Mouse (Mus musculus) MEL (cell line): ENCODE data around the gene Wnk4. TPM values are rescaled to one million over a fixed set of nuclear protein-coding genes. Genes with fewer than 3 reads are reported as not detected.

Experiments
- DNase-seq: peaks from one replicate; pipeline ENCODE4 v3.0.0; 2011; ENCODE audit warnings: low read depth, low spot score
- H3K27ac ChIP-seq: 2 replicates; pipeline ENCODE4 v1.5.1; 2012; ENCODE audit warnings: low read depth, mild to moderate bottlenecking, control low read depth, low read length, moderate library complexity; ENCODE audit not compliant: control insufficient read depth
- H3K27me3 ChIP-seq, 2 experiments: fragments of 150-350 bp in 1 of 2; sonication (generic) in 1 of 2; 2 replicates each; pipeline ENCODE4 v1.6.1; 2012; ENCODE audit warnings: low read length in 2 of 2, mild to moderate bottlenecking in 2 of 2, improper control_type of control experiment in 1 of 2, moderate library complexity in 1 of 2; ENCODE audit not compliant: insufficient read depth in 2 of 2, control insufficient read depth in 1 of 2
- H3K36me3 ChIP-seq, 2 experiments: 2 replicates each; pipeline ENCODE4 v1.6.1; 2012 to 2014; ENCODE audit warnings: low read length in 2 of 2, improper control_type of control experiment in 1 of 2, inconsistent platforms in 1 of 2, mild to moderate bottlenecking in 1 of 2; ENCODE audit not compliant: insufficient read depth in 2 of 2, control insufficient read depth in 1 of 2
- H3K4me1 ChIP-seq, 2 experiments: fragments of 150-350 bp in 1 of 2; sonication (generic) in 1 of 2; 2 replicates each; pipeline ENCODE4 v1.6.1; 2012; ENCODE audit warnings: low read length in 2 of 2, improper control_type of control experiment in 1 of 2, mild to moderate bottlenecking in 1 of 2; ENCODE audit not compliant: insufficient read depth in 2 of 2, control insufficient read depth in 1 of 2
- H3K4me3 ChIP-seq, 2 experiments: fragments of 150-350 bp in 1 of 2; sonication (generic) in 1 of 2; 2 replicates each; pipeline ENCODE4 v1.5.1; 2012; ENCODE audit warnings: low read depth in 2 of 2, low read length in 2 of 2, mild to moderate bottlenecking in 2 of 2, moderate library complexity in 2 of 2, control low read depth in 1 of 2, improper control_type of control experiment in 1 of 2; ENCODE audit not compliant: control insufficient read depth in 1 of 2, insufficient read depth in 1 of 2
- H3K79me2 ChIP-seq: 2 replicates; pipeline ENCODE4 v1.6.1; 2012; ENCODE audit warnings: mild to moderate bottlenecking, low read length, moderate library complexity; ENCODE audit not compliant: control insufficient read depth, poor library complexity, insufficient read depth
- H3K9ac ChIP-seq: 2 replicates; pipeline ENCODE4 v1.6.1; 2012; ENCODE audit warnings: low read depth, mild to moderate bottlenecking, control low read depth, low read length, moderate library complexity; ENCODE audit not compliant: control insufficient read depth, poor library complexity, severe bottlenecking
- H3K9me3 ChIP-seq: fragments of 150-350 bp; sonication (generic); replicated peaks from 2 replicates; pipeline ENCODE4 v1.6.1; 2012; ENCODE audit warnings: mild to moderate bottlenecking, low read length, improper control_type of control experiment, moderate library complexity; ENCODE audit not compliant: insufficient read depth
- CHD1 ChIP-seq: IDR thresholded peaks from 2 replicates; pipeline ENCODE4 v1.6.1; 2012; ENCODE audit warnings: low read depth, mild to moderate bottlenecking, inconsistent platforms, low read length, improper control_type of control experiment
- CHD2 ChIP-seq: IDR thresholded peaks from 2 replicates; pipeline ENCODE4 v1.6.1; 2011; ENCODE audit warnings: low read length, improper control_type of control experiment
- CTCF ChIP-seq, 3 experiments: IDR thresholded peaks in 2 of 3; conservative IDR thresholded peaks in 1 of 3; 2 replicates each; pipeline ENCODE4 v1.5.1; 2011 to 2012; ENCODE audit warnings: low read length in 3 of 3, low read depth in 2 of 3, mild to moderate bottlenecking in 2 of 3, improper control_type of control experiment in 1 of 3, inconsistent platforms in 1 of 3, mixed read lengths in 1 of 3, moderate library complexity in 1 of 3; ENCODE audit not compliant: control insufficient read depth in 1 of 3, insufficient read depth in 1 of 3, poor library complexity in 1 of 3, severe bottlenecking in 1 of 3
- E2F4 ChIP-seq: IDR thresholded peaks from 2 replicates; pipeline ENCODE4 v1.6.1; 2011; ENCODE audit warnings: low read depth, low read length, improper control_type of control experiment, borderline replicate concordance
- ELF1 ChIP-seq: IDR thresholded peaks from 2 replicates; pipeline ENCODE4 v1.6.1; 2014; ENCODE audit warnings: low read depth, mild to moderate bottlenecking, inconsistent platforms, low read length, improper control_type of control experiment, moderate library complexity
- EP300 ChIP-seq, 2 experiments: IDR thresholded peaks; 2 replicates each; pipeline ENCODE4 v1.6.1; 2011; ENCODE audit warnings: improper control_type of control experiment in 2 of 2, low read length in 2 of 2, low read depth in 1 of 2, mild to moderate bottlenecking in 1 of 2
- ETS1 ChIP-seq: IDR thresholded peaks from 2 replicates; pipeline ENCODE4 v1.6.1; 2012; ENCODE audit warnings: low read depth, mild to moderate bottlenecking, inconsistent platforms, low read length, improper control_type of control experiment, moderate library complexity
- GABPA ChIP-seq: IDR thresholded peaks from 2 replicates; pipeline ENCODE4 v1.6.1; 2012; ENCODE audit warnings: low read depth, mild to moderate bottlenecking, inconsistent platforms, low read length, improper control_type of control experiment, moderate library complexity
- HCFC1 ChIP-seq: IDR thresholded peaks from 2 replicates; pipeline ENCODE4 v1.6.1; 2012; ENCODE audit warnings: low read depth, mild to moderate bottlenecking, inconsistent platforms, low read length, improper control_type of control experiment, moderate library complexity
- JUND ChIP-seq: IDR thresholded peaks from 2 replicates; pipeline ENCODE4 v1.6.1; 2011; ENCODE audit warnings: low read depth, mild to moderate bottlenecking, improper control_type of control experiment, low read length
- KAT2A ChIP-seq: conservative IDR thresholded peaks from 2 replicates; pipeline ENCODE4 v1.6.1; 2012; ENCODE audit warnings: low read depth, low read length, improper control_type of control experiment, inconsistent platforms
- MAFK ChIP-seq: IDR thresholded peaks from 2 replicates; pipeline ENCODE4 v1.6.1; 2011; ENCODE audit warnings: low read depth, mild to moderate bottlenecking, low read length, improper control_type of control experiment, borderline replicate concordance
- MAX ChIP-seq: IDR thresholded peaks from 2 replicates; pipeline ENCODE4 v1.6.1; 2011; ENCODE audit warnings: low read length, improper control_type of control experiment
- MAZ ChIP-seq: IDR thresholded peaks from 2 replicates; pipeline ENCODE4 v1.6.1; 2012; ENCODE audit warnings: low read depth, mild to moderate bottlenecking, inconsistent platforms, low read length, improper control_type of control experiment
- MEF2A ChIP-seq: IDR thresholded peaks from 2 replicates; pipeline ENCODE4 v1.6.1; 2014; ENCODE audit warnings: low read depth, mild to moderate bottlenecking, inconsistent platforms, low read length, improper control_type of control experiment; ENCODE audit not compliant: poor library complexity, insufficient replicate concordance, severe bottlenecking; ENCODE audit errors: extremely low read depth
- MXI1 ChIP-seq: IDR thresholded peaks from 2 replicates; pipeline ENCODE4 v1.6.1; 2011; ENCODE audit warnings: mild to moderate bottlenecking, low read depth, low read length, improper control_type of control experiment
- MYB ChIP-seq: IDR thresholded peaks from 2 replicates; pipeline ENCODE4 v1.6.1; 2011; ENCODE audit warnings: mild to moderate bottlenecking, low read depth, low read length, improper control_type of control experiment
- MYC ChIP-seq: IDR thresholded peaks from 2 replicates; pipeline ENCODE4 v1.6.1; 2011; ENCODE audit warnings: low read depth, mild to moderate bottlenecking, low read length, improper control_type of control experiment, moderate library complexity
- NELFE ChIP-seq: IDR thresholded peaks from 2 replicates; pipeline ENCODE4 v1.6.1; 2011; ENCODE audit warnings: low read depth, low read length, improper control_type of control experiment
- POLR2A ChIP-seq, 2 experiments: IDR thresholded peaks; 2 replicates each; pipeline ENCODE4 v1.6.1; 2011 to 2012; ENCODE audit warnings: low read length in 2 of 2, mild to moderate bottlenecking in 2 of 2, control low read depth in 1 of 2, improper control_type of control experiment in 1 of 2, low read depth in 1 of 2, moderate library complexity in 1 of 2; ENCODE audit not compliant: control insufficient read depth in 1 of 2, insufficient read depth in 1 of 2, poor library complexity in 1 of 2
- POLR2AphosphoS2 ChIP-seq: IDR thresholded peaks from 2 replicates; pipeline ENCODE4 v1.6.1; 2011; ENCODE audit warnings: low read length, improper control_type of control experiment
- POLR2AphosphoS5 ChIP-seq: IDR thresholded peaks from 2 replicates; pipeline ENCODE4 v1.6.1; 2012; ENCODE audit warnings: low read depth, borderline replicate concordance, mild to moderate bottlenecking, inconsistent platforms, low read length, moderate library complexity, mixed read lengths
- RAD21 ChIP-seq: IDR thresholded peaks from 2 replicates; pipeline ENCODE4 v1.6.1; 2011; ENCODE audit warnings: mild to moderate bottlenecking, low read depth, low read length, improper control_type of control experiment
- RCOR1 ChIP-seq: IDR thresholded peaks from 2 replicates; pipeline ENCODE4 v1.6.1; 2012; ENCODE audit warnings: low read depth, mild to moderate bottlenecking, inconsistent platforms, low read length, improper control_type of control experiment
- SMC3 ChIP-seq: IDR thresholded peaks from 2 replicates; pipeline ENCODE4 v1.6.1; 2011; ENCODE audit warnings: low read depth, low read length, improper control_type of control experiment
- TAL1 ChIP-seq: IDR thresholded peaks from 2 replicates; pipeline ENCODE4 v1.6.1; 2012; ENCODE audit warnings: mild to moderate bottlenecking, inconsistent platforms, low read length, moderate library complexity, mixed read lengths
- TBP ChIP-seq: IDR thresholded peaks from 2 replicates; pipeline ENCODE4 v1.8.0; 2011; ENCODE audit warnings: low read depth, low read length, improper control_type of control experiment
- TCF12 ChIP-seq: IDR thresholded peaks from 2 replicates; pipeline ENCODE4 v1.6.1; 2014; ENCODE audit warnings: low read depth, mild to moderate bottlenecking, inconsistent platforms, low read length, improper control_type of control experiment, moderate library complexity
- UBTF ChIP-seq: IDR thresholded peaks from 2 replicates; pipeline ENCODE4 v1.6.1; 2012; ENCODE audit warnings: low read depth, mild to moderate bottlenecking, inconsistent platforms, low read length, improper control_type of control experiment, moderate library complexity, borderline replicate concordance; ENCODE audit not compliant: insufficient read depth
- USF1 ChIP-seq: IDR thresholded peaks from 2 replicates; pipeline ENCODE4 v1.6.1; 2014; ENCODE audit warnings: low read depth, mild to moderate bottlenecking, inconsistent platforms, low read length, improper control_type of control experiment, moderate library complexity
- USF2 ChIP-seq, 2 experiments: IDR thresholded peaks; 2 replicates each; pipeline ENCODE4 v1.6.1; 2011 to 2012; ENCODE audit warnings: improper control_type of control experiment in 2 of 2, low read length in 2 of 2, borderline replicate concordance in 1 of 2, inconsistent platforms in 1 of 2, low read depth in 1 of 2, mild to moderate bottlenecking in 1 of 2; ENCODE audit not compliant: insufficient read depth in 1 of 2
- ZC3H11A ChIP-seq: IDR thresholded peaks from 2 replicates; pipeline ENCODE4 v1.6.1; 2012; ENCODE audit warnings: low read depth, mild to moderate bottlenecking, inconsistent platforms, low read length, improper control_type of control experiment
- ZKSCAN1 ChIP-seq: IDR thresholded peaks from 2 replicates; pipeline ENCODE4 v1.6.1; 2012; ENCODE audit warnings: low read depth, mild to moderate bottlenecking, inconsistent platforms, low read length, improper control_type of control experiment, moderate library complexity
- ZMIZ1 ChIP-seq: IDR thresholded peaks from 2 replicates; pipeline ENCODE4 v1.6.1; 2012; ENCODE audit warnings: low read depth, mild to moderate bottlenecking, inconsistent platforms, low read length, improper control_type of control experiment, moderate library complexity
- ZNF384 ChIP-seq: IDR thresholded peaks from 2 replicates; pipeline ENCODE4 v1.6.1; 2012; ENCODE audit warnings: low read depth, mild to moderate bottlenecking, inconsistent platforms, low read length, improper control_type of control experiment
- polyA plus RNA-seq, 2 experiments: library from polyadenylated mRNA; stranded (reverse) in 1 of 2; unstranded in 1 of 2; fragments of >175 nt in 1 of 2; fragments of >200 nt in 1 of 2; gene quantifications; 2 replicates each; pipeline versions ENCODE4 v1.2.1 to v1.2.4; 2012; ENCODE audit warnings: low replicate concordance in 2 of 2, low read depth in 1 of 2; ENCODE audit not compliant: insufficient read length in 2 of 2, insufficient read depth in 1 of 2, missing spikeins in 1 of 2
- total RNA-seq: library from RNA; depleted of rRNA; stranded (reverse); fragments of 300-350 nt; gene quantifications from 2 replicates; pipeline ENCODE4 v1.2.3, GENCODE M21; 2012

Wnk4 gene
- total and polyA plus RNA-seq, 3 experiments, result 0.92 to 3.4 TPM; not detected in 1

- no peaks in the 10 kb centered on the region for H3K27me3 ChIP-seq
- no peaks in the 10 kb centered on the region for H3K9me3 ChIP-seq
- H3K79me2 ChIP-seq, result peaks cover 29% of the 10 kb centered on the region
- 0 out of 2 replicates have a peak within 1 kb of the TSS, but pooled peaks have one; percentile 11 for H3K27ac ChIP-seq
- peak; percentile 98 for DNase-seq
- peaks cover 5 to 17% of the 10 kb centered on the region in 2 experiments for H3K4me1 ChIP-seq
- H3K36me3 ChIP-seq, result peaks cover 5 to 15% of the 10 kb centered on the region in 2 experiments
- H3K4me3 ChIP-seq, result peak within 1 kb of the TSS; percentile 80
- peak within 1 kb of the TSS; percentile 84 for H3K9ac ChIP-seq
- TF ChIP-seq POLR2A (IDR thresholded peaks at IDR 0.05; ENCODE audit: control insufficient read depth in 1 of 2, insufficient read depth in 1 of 2, low read depth in 1 of 2, low read length in 2 of 2, poor library complexity in 1 of 2) (peak; percentile 91 to 97), JUND (0 out of 2 replicates have a peak, but pooled peaks have one; percentile 70), TAL1 (no peak), GABPA (peak; percentile 63; the same call in 1 of the 2 replicates), MYC (no peak), NELFE (peak; percentile 96), POLR2AphosphoS2 (peak; percentile 94), TBP (peak; percentile 76), MAFK (no peak), ZMIZ1 (peak; percentile 92), ELF1 (peak; percentile 98), CHD1 (no peak), SMC3 (peak; percentile 70), ETS1 (peak; percentile 66; the same call in 1 of the 2 replicates), HCFC1 (peak; percentile 90), MAZ (peak; percentile 71; the same call in 1 of the 2 replicates), ZKSCAN1 (no peak), RCOR1 (no peak), MXI1 (peak; percentile 82), POLR2AphosphoS5 (no peak), RAD21 (peak; percentile 85), USF2 (IDR thresholded peaks at IDR 0.05; ENCODE audit: borderline replicate concordance in 1 of 2, insufficient read depth in 1 of 2, low read depth in 1 of 2, low read length in 2 of 2) (no peak), USF1 (peak; percentile 27; the same call in 1 of the 2 replicates), MAX (peak; percentile 46; the same call in 1 of the 2 replicates), MYB (no peak), EP300 (IDR thresholded peaks at IDR 0.05; ENCODE audit: low read depth in 1 of 2, low read length in 2 of 2) (no peak; a peak in 2 of 4 replicates), UBTF (no peak), E2F4 (no peak), CHD2 (no peak), KAT2A (no peak; the same call in 1 of the 2 replicates), CTCF (IDR thresholded peaks at IDR 0.05 in 2 of 3, conservative IDR thresholded peaks at IDR 0.05 in 1 of 3; ENCODE audit: control insufficient read depth in 1 of 3, insufficient read depth in 1 of 3, low read depth in 2 of 3, low read length in 3 of 3, poor library complexity in 1 of 3, severe bottlenecking in 1 of 3) (peak; percentile 90 to 97 (median 97)), MEF2A (no peak), TCF12 (peak; percentile 71), ZNF384 (peak; percentile 35; the same call in 1 of the 2 replicates), ZC3H11A (peak; percentile 53)
These were observed 41.8 kb downstream of the Wnk4 start, which contains the start of gene Becn1 for GRCm38 (mm10) chr11:101302004-101302798. Becn1 (minus strand) TSS chr11:101302286.
